In genomic region chr4:135972556-135972906, GRCm38 (mm10) we compare ENCODE assay signal across 8 mouse cellular contexts. TPM values are rescaled to one million over a fixed set of nuclear protein-coding genes. Genes with fewer than 3 reads are reported as not detected.
A peak's percentile ranks its signal among the peaks of the same experiment; 100 is the strongest.
DNase-seq lines count a peak whose midpoint lies in the region; ATAC-seq and TF ChIP-seq lines count a peak whose summit lies in the region.

Gene Lypla2 (minus strand): TSS chr4:135972626.

- in situ Hi-C loops in CH12.LX (cut with MboI; ENCODE audit: low pct_ligation_motif_present, low pct_unique_long_range_greater_than_20kb, low sequenced_read_pairs): no loop called here

- DNase-seq in CH12.LX (ENCODE audit: extremely low read depth): peak; percentile 76
- DNase-seq in c-Kit-positive CD71-positive TER-119-positive erythroid progenitor cells, embryonic 14.5 days (ENCODE audit: low spot score): peak; percentile 73
- peak; percentile 85 for DNase-seq in heart, postnatal 0 days (ENCODE audit: low spot score)
- DNase-seq in kidney, postnatal 4 days: peak; percentile 91 to 93
- DNase-seq in liver, postnatal 0 days: peak; percentile 87
- DNase-seq in testis, postnatal 10 days (ENCODE audit: low spot score): peak; percentile 91

- WGBS in forebrain, embryonic 13.5 days: under 1% methylated on average over 19 of the region's 19 CpGs
- under 1% methylated on average over 19 of the region's 19 CpGs for WGBS in heart, postnatal 0 days
- WGBS in liver, postnatal 0 days (ENCODE audit: insufficient replicate concordance): 1% methylated on average over 19 of the region's 19 CpGs
- WGBS in neural tube, embryonic 14.5 days: under 1% methylated on average over 19 of the region's 19 CpGs

- peak; percentile 90 for ATAC-seq in forebrain, embryonic 13.5 days
- peak; percentile 84 for ATAC-seq in heart, postnatal 0 days (ENCODE audit: insufficient read depth, low read depth)
- ATAC-seq in liver, postnatal 0 days: peak; percentile 83
- ATAC-seq in neural tube, embryonic 14.5 days (ENCODE audit: low read depth): peak; percentile 79

- TF ChIP-seq RAD21 in CH12.LX (IDR thresholded peaks at IDR 0.05; ENCODE audit: low read depth, low read length): no peak

- no peaks in the 10 kb centered on the region for H3K27me3 ChIP-seq in CH12.LX (replicated peaks)
- no peaks in the 10 kb centered on the region for H3K27me3 ChIP-seq in forebrain, embryonic 13.5 days
- no peaks in the 10 kb centered on the region for H3K27me3 ChIP-seq in heart, postnatal 0 days (ENCODE audit: control insufficient read depth, insufficient read depth, low read length)
- no peaks in the 10 kb centered on the region for H3K27me3 ChIP-seq in liver, postnatal 0 days (ENCODE audit: insufficient read depth, low read length)
- no peaks in the 10 kb centered on the region for H3K27me3 ChIP-seq in neural tube, embryonic 14.5 days (ENCODE audit: control insufficient read depth, insufficient read depth, low read length)

- TF ChIP-seq EP300 in CH12.LX (IDR thresholded peaks at IDR 0.05; ENCODE audit: low read length): no peak
- TF ChIP-seq EP300 in heart, postnatal 0 days (IDR thresholded peaks at IDR 0.05; ENCODE audit: low read depth): 0 out of 2 replicates have a peak, but pooled peaks have one; percentile 33
- TF ChIP-seq EP300 in liver, postnatal 0 days (IDR thresholded peaks at IDR 0.05; ENCODE audit: low read depth): no peak

- H3K79me2 ChIP-seq in CH12.LX (replicated peaks; ENCODE audit: control insufficient read depth, extremely low read depth, insufficient read depth, poor library complexity, severe bottlenecking): peaks cover 17% of the 10 kb centered on the region

- peaks cover 52 to 69% of the 10 kb centered on the region in 2 experiments for H3K36me3 ChIP-seq in CH12.LX (replicated peaks in 1 of 2; ENCODE audit: control insufficient read depth in 1 of 2, insufficient read depth in 1 of 2, low read length in 1 of 2)
- peaks cover 67% of the 10 kb centered on the region for H3K36me3 ChIP-seq in forebrain, embryonic 13.5 days (ENCODE audit: poor library complexity, severe bottlenecking)
- peaks cover 49% of the 10 kb centered on the region for H3K36me3 ChIP-seq in heart, postnatal 0 days (replicated peaks; ENCODE audit: control insufficient read depth, insufficient read depth, low read length)
- peaks cover 62% of the 10 kb centered on the region for H3K36me3 ChIP-seq in liver, postnatal 0 days (replicated peaks; ENCODE audit: insufficient read depth, low read length)
- H3K36me3 ChIP-seq in neural tube, embryonic 14.5 days (ENCODE audit: control insufficient read depth, insufficient read depth, low read length): peaks cover 38% of the 10 kb centered on the region

- TF ChIP-seq POLR2A in CH12.LX (IDR thresholded peaks at IDR 0.05; ENCODE audit: low read depth, low read length): peak; percentile 80

- no peak for TF ChIP-seq CTCF in CH12.LX (conservative IDR thresholded peaks at IDR 0.05 in 1 of 2, IDR thresholded peaks at IDR 0.05 in 1 of 2; ENCODE audit: low read depth in 2 of 2, low read length in 2 of 2)
- no peak for TF ChIP-seq CTCF in heart, postnatal 0 days (IDR thresholded peaks at IDR 0.05; ENCODE audit: low read depth)
- 0 out of 2 replicates have a peak, but pooled peaks have one; percentile 5 for TF ChIP-seq CTCF in liver, postnatal 0 days (IDR thresholded peaks at IDR 0.05; ENCODE audit: low read depth)

- H3K27ac ChIP-seq in CH12.LX (ENCODE audit: insufficient read depth, low read depth): peak within 1 kb of the TSS; percentile 48
- H3K27ac ChIP-seq in forebrain, embryonic 13.5 days: peak within 1 kb of the TSS; percentile 44
- peak within 1 kb of the TSS; percentile 63 for H3K27ac ChIP-seq in heart, postnatal 0 days (ENCODE audit: low read depth)
- H3K27ac ChIP-seq in liver, postnatal 0 days (ENCODE audit: low read depth): peak within 1 kb of the TSS; percentile 78
- peak within 1 kb of the TSS; percentile 55 for H3K27ac ChIP-seq in neural tube, embryonic 14.5 days (ENCODE audit: low read depth, low read length)

- peak within 1 kb of the TSS; percentile 73 for H3K9ac ChIP-seq in CH12.LX (ENCODE audit: insufficient read depth, low read depth)
- H3K9ac ChIP-seq in forebrain, embryonic 13.5 days: peak within 1 kb of the TSS; percentile 96
- H3K9ac ChIP-seq in heart, postnatal 0 days (replicated peaks; ENCODE audit: low read depth, low read length): peak within 1 kb of the TSS; percentile 80
- peak within 1 kb of the TSS; percentile 88 for H3K9ac ChIP-seq in liver, postnatal 0 days (replicated peaks)
- peak within 1 kb of the TSS; percentile 80 for H3K9ac ChIP-seq in neural tube, embryonic 14.5 days (replicated peaks; ENCODE audit: low read depth, low read length)

- H3K9me3 ChIP-seq in CH12.LX (replicated peaks; ENCODE audit: low read length): no peaks in the 10 kb centered on the region
- H3K9me3 ChIP-seq in forebrain, embryonic 13.5 days (replicated peaks): no peaks in the 10 kb centered on the region
- H3K9me3 ChIP-seq in heart, postnatal 0 days (replicated peaks; ENCODE audit: control insufficient read depth, low read length): no peaks in the 10 kb centered on the region
- H3K9me3 ChIP-seq in liver, postnatal 0 days (ENCODE audit: low read length): no peaks in the 10 kb centered on the region
- H3K9me3 ChIP-seq in neural tube, embryonic 14.5 days (ENCODE audit: control insufficient read depth, low read length): no peaks in the 10 kb centered on the region

- H3K4me1 ChIP-seq in CH12.LX (ENCODE audit: control insufficient read depth in 1 of 2, insufficient read depth in 2 of 2): peaks cover 5 to 25% of the 10 kb centered on the region in 2 experiments
- peaks cover 15% of the 10 kb centered on the region for H3K4me1 ChIP-seq in forebrain, embryonic 13.5 days
- H3K4me1 ChIP-seq in heart, postnatal 0 days (ENCODE audit: control insufficient read depth, insufficient read depth): 0 out of 2 replicates have a peak, but pooled peaks cover 7% of the 10 kb centered on the region
- H3K4me1 ChIP-seq in liver, postnatal 0 days (ENCODE audit: insufficient read depth): peaks cover 22% of the 10 kb centered on the region
- peaks cover 9% of the 10 kb centered on the region for H3K4me1 ChIP-seq in neural tube, embryonic 14.5 days (ENCODE audit: control insufficient read depth, insufficient read depth, low read length)

- peak within 1 kb of the TSS; percentile 79 to 90 (median 89) for H3K4me3 ChIP-seq in CH12.LX (replicated peaks in 1 of 3; ENCODE audit: low read depth in 2 of 3, low read length in 2 of 3, poor library complexity in 1 of 3)
- peak within 1 kb of the TSS; percentile 100 for H3K4me3 ChIP-seq in forebrain, embryonic 13.5 days
- peak within 1 kb of the TSS; percentile 81 for H3K4me3 ChIP-seq in heart, postnatal 0 days (ENCODE audit: low read depth, low read length)
- peak within 1 kb of the TSS; percentile 93 for H3K4me3 ChIP-seq in liver, postnatal 0 days (ENCODE audit: low read depth, low read length)
- H3K4me3 ChIP-seq in neural tube, embryonic 14.5 days (ENCODE audit: low read depth, low read length): peak within 1 kb of the TSS; percentile 97

- dilution Hi-C loops in CH12.LX (cut with MboI; ENCODE audit: extremely low pct_ligation_motif_present, extremely low pct_unique_long_range_greater_than_20kb, low sequenced_read_pairs): no loop called here

- peak within 1 kb of the TSS; percentile 40 for H3K4me2 ChIP-seq in CH12.LX (ENCODE audit: insufficient read depth, low read depth, poor library complexity, severe bottlenecking)
- H3K4me2 ChIP-seq in forebrain, embryonic 13.5 days: peak within 1 kb of the TSS; percentile 99
- H3K4me2 ChIP-seq in heart, postnatal 0 days (ENCODE audit: low read depth, low read length): peak within 1 kb of the TSS; percentile 82
- H3K4me2 ChIP-seq in liver, postnatal 0 days (ENCODE audit: low read depth, low read length): peak within 1 kb of the TSS; percentile 96
- peak within 1 kb of the TSS; percentile 92 for H3K4me2 ChIP-seq in neural tube, embryonic 14.5 days (ENCODE audit: low read depth, low read length)

TF ChIP-seq in CH12.LX, 34 proteins besides CTCF, POLR2A, EP300 and RAD21 (continues in another document):
- TF ChIP-seq UBTF (IDR thresholded peaks at IDR 0.05; ENCODE audit: low read depth, low read length): 0 out of 2 replicates have a peak, but pooled peaks have one; percentile 53
- TF ChIP-seq MEF2A (IDR thresholded peaks at IDR 0.05; ENCODE audit: borderline replicate concordance, low read depth, low read length): 0 out of 2 replicates have a peak, but pooled peaks have one; percentile 28
- TF ChIP-seq CHD2 (IDR thresholded peaks at IDR 0.05; ENCODE audit: low read length): no peak
- no peak for TF ChIP-seq ZNF384 (IDR thresholded peaks at IDR 0.05; ENCODE audit: low read depth, low read length)
- TF ChIP-seq TBP (conservative IDR thresholded peaks at IDR 0.05; ENCODE audit: low read depth, low read length): 0 out of 2 replicates have a peak, but pooled peaks have one; percentile 51
- 0 out of 2 replicates have a peak, but pooled peaks have one; percentile 60 for TF ChIP-seq KAT2A (IDR thresholded peaks at IDR 0.05; ENCODE audit: insufficient replicate concordance, low read length)
- TF ChIP-seq ETS1 (conservative IDR thresholded peaks at IDR 0.05; ENCODE audit: low read depth, low read length): no peak
- TF ChIP-seq USF2 (conservative IDR thresholded peaks at IDR 0.05; ENCODE audit: low read depth, low read length): no peak
- TF ChIP-seq MYC (IDR thresholded peaks at IDR 0.05; ENCODE audit: low read depth, low read length): no peak
- peak; percentile 83 for TF ChIP-seq ZKSCAN1 (IDR thresholded peaks at IDR 0.05; ENCODE audit: borderline replicate concordance, low read depth, low read length)
- TF ChIP-seq USF1 (IDR thresholded peaks at IDR 0.05; ENCODE audit: low read depth, low read length): no peak
- TF ChIP-seq ZMIZ1 (IDR thresholded peaks at IDR 0.05; ENCODE audit: low read depth, low read length): peak; percentile 76; the same call in 1 of the 2 replicates
- TF ChIP-seq SIN3A (IDR thresholded peaks at IDR 0.05; ENCODE audit: low read length): peak; percentile 92
- TF ChIP-seq MXI1 (IDR thresholded peaks at IDR 0.05; ENCODE audit: low read depth, low read length): peak; percentile 77
- TF ChIP-seq MAFK (IDR thresholded peaks at IDR 0.05; ENCODE audit: insufficient replicate concordance, low read length): no peak
- no peak for TF ChIP-seq E2F4 (IDR thresholded peaks at IDR 0.05; ENCODE audit: insufficient replicate concordance, low read depth, low read length)

RNA-seq across cellular contexts. Expression of gene Lypla2, which starts in this region (rescaled TPM):
- total RNA-seq in CH12.LX (2012; rRNA removed) (54.0 and 54.9 TPM in 2 replicates), CH12.LX (2014; rRNA removed) (55.9 and 57.2 TPM in 2 replicates)
- polyA plus RNA-seq in CH12.LX (2012; ENCODE audit: insufficient read length, low read depth): 91.8 and 96.5 TPM in 2 replicates
- polyA plus RNA-seq in forebrain, embryonic 13.5 days (2015; fragmentation: Nextera tagmentation; extraction: Ambion mirVana): 163 and 173 TPM in 2 replicates
- total RNA-seq in heart, postnatal 0 days (2014; rRNA removed; ENCODE audit: low replicate concordance): 53.0 and 58.4 TPM in 2 replicates
- 63.3 and 66.8 TPM in 2 replicates for polyA plus RNA-seq in heart, postnatal 0 days (2015; fragmentation: Nextera tagmentation; extraction: Ambion mirVana)
- polyA plus RNA-seq in liver, postnatal 0 days (2015; fragmentation: Nextera tagmentation; extraction: Ambion mirVana): 54.2 and 55.5 TPM in 2 replicates
- polyA plus RNA-seq in neural tube, embryonic 14.5 days (2014; fragmentation: Nextera tagmentation; extraction: Ambion mirVana): 197 and 210 TPM in 2 replicates

Comparison
In these comparisons a context has a peak if more than half of its experiments do, and no peak if none do; other contexts are left out.
1. Peak in every context shown above with its lines: DNase-seq, ATAC-seq, H3K4me3 ChIP-seq and H3K27ac ChIP-seq.
2. H3K4me2 ChIP-seq: peak in every context shown above with its lines; median percentile 99 in forebrain, embryonic 13.5 days; 96 in liver, postnatal 0 days; 92 in neural tube, embryonic 14.5 days; 82 in heart, postnatal 0 days; 40 in CH12.LX.